Mouse (Mus musculus) layer of hippocampus, postnatal 25 days (tissue): ENCODE results near the gene C2cd2. TPM values are rescaled to one million over a fixed set of nuclear protein-coding genes. Genes with fewer than 3 reads are reported as not detected.
"Not testable (repeated sequence)": the region's sequence is repeated elsewhere in the genome, so short reads cannot be mapped to it uniquely, and the experiment has no call there.

Experiments used
- DNase-seq, 2 experiments: peaks; one replicate each; pipeline ENCODE4 v3.0.0; 2022; ENCODE audit warnings: mixed read lengths in 2 of 2, low spot score in 1 of 2; ENCODE audit errors: extremely low spot score in 1 of 2
- total RNA-seq, 2 experiments: library from RNA; stranded (reverse); gene quantifications; 2 replicates each; pipeline ENCODE4 v1.2.3; 2021

Gene C2cd2
- total RNA-seq = 10 to 100 TPM; 17.6 to 17.7 TPM

DNA sequence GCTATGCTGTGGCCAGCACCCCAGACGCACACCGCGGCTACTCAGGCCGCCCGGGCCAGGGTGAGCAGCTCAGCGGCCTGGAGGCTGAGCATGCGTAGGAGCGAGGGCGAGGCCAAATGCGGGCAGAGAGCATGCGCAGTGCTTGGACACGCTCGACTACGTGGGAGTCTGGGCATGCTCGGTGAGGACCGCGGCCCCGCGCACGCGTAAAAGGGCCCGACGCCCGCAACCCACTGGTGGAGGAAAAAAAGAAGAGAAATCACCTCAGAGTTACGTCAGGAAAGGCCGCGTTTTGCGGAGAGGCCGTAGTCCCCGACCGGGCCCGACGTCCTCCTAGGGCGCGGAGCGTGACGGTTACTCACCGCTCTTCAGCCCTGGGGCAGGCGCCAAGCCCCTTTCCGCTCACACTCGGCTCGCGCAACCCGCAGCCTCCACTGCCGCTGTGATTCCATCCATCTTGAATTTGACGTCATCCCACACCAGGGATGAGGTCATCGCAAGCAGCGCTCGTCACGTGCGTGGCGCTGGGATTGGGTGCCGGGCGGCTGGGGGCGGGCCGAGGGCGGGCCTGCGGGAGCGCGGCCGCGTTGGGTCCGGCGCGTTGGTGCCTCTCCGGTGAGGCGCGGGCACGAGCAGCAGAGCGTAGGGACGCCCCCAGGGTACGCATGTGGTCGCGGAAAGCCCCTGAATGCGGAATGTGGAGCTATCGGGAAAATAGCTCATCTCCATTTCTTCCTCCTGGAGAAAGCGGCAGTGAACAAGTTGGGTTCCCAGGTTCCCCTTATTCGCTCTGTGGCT lies at the start of gene C2cd2, which contains the start of gene Zbtb21:
Gene C2cd2, minus strand, starts transcription at position 448 of the 798 bp plus-strand sequence.
Gene Zbtb21, minus strand, starts transcription at position 472 of the 798 bp plus-strand sequence.
- DNase-seq = peak; percentile 93 to 97

DNA sequence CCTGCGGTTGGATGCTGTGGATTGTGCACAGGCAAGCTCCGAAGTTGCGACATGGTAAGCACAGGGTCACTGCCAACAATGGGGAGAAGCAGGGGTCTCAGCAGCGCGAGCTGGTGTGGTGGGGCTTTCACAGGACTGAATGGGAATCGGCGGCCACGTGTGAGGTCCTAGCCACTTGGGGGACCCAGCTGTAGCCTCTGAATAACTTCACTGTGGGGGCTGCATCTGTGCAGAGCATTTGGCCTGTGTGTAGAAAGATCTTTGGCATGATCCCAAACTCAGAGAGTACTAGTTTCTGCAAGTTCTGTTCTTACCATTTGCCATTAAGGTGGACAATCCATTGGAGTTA lies 35.0 kb upstream of the C2cd2 start:
- not testable (repeated sequence) for DNase-seq

DNA sequence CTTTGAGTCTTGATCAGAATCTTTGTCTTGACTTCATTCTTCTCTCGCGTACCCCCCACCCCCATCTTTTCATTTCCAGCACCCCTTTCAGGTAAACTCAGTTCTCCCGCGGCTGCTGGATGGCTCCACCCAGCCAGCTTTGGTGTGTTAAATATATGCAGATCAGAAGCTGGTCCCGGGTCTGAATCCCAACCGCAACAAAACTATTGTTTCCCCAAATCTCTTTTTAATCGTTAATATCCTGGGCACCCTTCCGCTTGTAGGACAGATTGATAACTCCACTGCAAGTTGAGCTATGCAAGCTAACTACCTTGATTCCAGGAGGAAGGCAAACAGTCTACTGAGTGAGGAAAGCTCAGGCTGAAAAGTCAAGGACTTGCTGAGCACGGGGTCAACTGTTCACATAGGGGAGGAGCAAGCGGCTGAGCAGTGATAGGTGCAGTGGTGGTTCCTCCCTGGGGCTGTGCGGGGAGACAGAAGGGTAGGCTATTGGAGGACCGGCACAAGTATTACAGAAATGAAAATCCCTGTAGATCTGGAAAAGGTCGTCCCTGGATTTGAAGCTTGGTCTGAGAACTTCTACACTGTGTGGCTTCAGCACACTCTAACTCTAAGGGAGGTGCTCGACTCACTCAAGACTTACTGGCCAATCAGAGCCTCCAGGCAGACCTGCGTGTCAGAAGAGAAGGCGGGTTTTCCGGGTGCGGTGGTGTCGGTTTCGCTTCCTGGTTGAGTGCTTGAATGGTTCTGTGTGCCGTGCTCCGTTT lies 34.4 kb upstream of the C2cd2 start, which contains the start of gene B230307C23Rik:
Gene B230307C23Rik, plus strand, starts transcription at position 700 of the 767 bp plus-strand sequence.
- peak; percentile 62 to 66 for DNase-seq

DNA sequence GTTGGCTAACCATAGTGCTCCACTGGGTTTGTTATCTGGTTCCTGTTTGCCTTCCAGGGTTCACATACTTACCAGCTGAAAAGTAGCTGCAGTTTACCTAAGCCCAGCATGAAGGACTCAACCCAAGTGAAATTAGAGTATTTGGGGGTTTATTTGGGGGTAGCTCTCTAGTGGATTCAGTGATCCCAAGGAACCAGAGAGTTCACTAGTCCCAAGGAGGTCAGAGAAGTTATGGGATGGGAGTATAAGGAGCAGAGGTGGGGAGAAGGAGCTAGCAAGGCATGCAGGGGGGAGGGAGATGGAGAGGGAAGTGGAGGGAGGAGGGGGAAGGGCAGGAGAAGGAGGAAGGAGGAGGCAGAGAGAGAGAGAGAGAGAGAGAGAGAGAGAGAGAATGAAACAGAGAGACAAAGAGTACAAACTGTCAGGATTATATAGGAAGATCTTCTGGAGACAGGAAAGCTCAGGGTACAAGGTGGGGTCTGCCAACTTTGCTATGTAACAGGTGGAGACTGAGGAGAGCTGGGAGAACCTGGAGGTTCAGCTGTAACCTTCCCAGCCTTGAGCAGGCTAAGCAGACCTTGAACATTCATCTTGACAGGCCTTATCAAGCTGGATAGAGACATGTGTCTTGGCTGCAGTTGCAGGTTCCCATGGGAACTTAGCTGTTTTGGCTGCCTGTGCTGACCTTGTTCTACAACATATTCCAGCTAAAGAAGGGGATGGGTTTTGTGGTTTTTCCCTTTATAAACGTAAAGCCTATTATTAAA lies 33.6 kb upstream of the C2cd2 start:
- no peak for DNase-seq

DNA sequence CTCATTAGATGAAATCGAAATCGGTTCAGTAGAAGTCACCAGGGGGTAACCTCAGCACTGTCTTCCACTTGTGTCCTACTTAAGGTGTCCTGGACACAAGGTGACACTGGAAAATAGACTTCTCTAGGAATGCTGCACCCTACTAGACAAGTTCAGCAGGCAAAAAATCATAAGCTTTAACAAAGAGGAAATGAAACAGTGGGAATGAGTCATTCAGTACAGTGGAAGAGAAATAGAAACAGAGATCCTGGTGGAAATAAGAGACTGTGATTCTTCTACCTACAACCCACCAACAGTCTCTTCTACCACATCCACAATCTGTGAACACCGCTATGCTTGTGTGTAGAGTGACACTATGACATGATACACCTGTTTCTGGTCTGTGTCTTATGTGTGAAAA lies 30.1 kb upstream of the C2cd2 start:
- DNase-seq = not testable (repeated sequence)

DNA sequence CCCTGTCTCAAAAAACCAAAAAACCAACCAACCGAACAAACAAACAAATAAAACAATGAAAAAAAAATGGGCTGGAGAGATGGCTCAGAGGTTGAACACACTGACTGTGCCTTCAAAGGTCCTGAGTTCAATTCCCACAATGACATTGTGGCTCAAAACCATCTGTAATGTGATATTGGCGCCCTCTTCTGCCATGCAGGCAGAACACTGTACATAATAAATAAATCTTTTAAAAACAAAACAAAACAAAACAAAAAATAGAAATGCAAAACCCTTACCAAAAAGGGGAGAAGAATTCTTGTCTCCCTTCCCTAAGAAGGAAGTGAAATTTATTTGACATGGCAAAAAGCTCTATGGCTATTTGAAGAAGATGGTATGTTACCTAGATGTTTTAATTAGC lies 29.1 kb upstream of the C2cd2 start:
- DNase-seq = no peak

DNA sequence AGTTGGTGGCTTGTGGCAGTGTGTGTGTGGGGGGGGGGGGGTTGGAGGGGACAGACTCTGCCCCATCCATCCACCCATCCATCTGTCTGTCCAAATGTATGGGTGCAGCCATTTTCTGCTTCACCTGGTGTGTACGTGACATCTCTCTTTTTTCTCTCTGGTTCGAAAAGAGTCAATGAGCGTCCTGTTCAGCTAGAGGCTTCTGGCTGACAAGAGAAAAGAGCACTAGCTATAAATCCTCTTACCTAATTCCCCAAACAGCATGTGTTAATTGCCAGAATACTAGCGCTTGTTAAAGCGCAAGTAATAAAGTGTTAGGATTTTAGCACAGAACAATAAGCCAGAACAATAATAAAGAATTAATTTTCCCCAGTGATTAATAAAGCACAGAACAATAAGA lies 22.2 kb upstream of the C2cd2 start:
- DNase-seq = no peak

DNA sequence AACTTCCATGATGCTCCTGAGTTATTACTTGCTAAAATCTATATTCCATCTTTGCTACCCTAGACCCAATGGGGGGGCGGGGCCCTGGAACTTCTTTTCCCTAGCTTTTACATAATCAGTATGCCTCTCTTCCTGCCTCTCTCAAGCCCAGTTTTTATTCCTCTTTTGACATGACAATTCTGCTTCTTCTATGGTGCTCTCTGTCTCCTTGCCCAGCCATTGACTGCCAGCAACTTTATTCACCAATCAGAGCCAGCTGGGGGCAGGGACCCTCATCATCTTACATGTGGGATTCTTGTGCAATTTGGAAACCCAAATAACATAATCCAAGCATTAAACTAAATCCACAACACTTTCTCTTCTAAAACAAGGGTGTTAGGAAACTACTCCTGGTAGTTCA lies 19.0 kb upstream of the C2cd2 start:
- DNase-seq = no peak

DNA sequence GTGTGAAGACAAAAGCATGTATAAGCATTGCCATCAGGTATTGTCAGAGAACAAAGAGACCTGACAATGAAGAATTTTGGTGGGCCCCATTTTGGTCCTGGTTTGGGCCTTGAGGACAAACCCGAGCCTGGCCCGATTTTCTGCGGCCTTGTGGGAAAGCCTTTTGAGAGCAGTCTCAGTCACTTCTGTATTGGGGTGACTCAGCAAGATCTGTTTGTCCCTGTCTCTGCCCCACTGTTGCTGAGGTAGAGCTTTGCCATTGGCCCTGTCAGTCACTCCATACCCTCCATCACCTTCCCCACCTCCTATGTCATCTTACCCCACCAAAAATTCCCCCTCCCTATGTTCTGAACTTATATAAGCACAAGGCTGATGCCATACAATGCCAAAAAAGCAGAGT lies 15.3 kb upstream of the C2cd2 start:
- no peak for DNase-seq

DNA sequence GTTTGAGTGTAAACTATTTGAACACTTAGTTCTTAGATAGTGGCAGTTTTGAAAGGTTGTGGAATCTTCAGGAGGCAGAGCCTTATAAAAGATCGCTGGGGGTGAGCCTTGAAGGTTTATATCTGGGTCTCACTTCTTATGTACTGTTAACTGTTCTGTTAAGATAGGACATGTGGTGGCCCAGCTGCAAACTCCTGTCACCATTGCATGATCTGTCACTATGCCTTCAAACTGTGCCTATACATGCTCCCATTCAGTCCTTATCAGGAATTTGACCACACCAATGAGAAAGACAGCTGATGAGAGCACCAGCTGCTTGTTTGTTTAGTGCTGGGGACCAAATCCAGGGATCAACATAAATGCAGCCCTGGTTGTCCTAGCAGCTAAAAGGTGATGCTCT lies 14.9 kb upstream of the C2cd2 start:
- DNase-seq = no peak

DNA sequence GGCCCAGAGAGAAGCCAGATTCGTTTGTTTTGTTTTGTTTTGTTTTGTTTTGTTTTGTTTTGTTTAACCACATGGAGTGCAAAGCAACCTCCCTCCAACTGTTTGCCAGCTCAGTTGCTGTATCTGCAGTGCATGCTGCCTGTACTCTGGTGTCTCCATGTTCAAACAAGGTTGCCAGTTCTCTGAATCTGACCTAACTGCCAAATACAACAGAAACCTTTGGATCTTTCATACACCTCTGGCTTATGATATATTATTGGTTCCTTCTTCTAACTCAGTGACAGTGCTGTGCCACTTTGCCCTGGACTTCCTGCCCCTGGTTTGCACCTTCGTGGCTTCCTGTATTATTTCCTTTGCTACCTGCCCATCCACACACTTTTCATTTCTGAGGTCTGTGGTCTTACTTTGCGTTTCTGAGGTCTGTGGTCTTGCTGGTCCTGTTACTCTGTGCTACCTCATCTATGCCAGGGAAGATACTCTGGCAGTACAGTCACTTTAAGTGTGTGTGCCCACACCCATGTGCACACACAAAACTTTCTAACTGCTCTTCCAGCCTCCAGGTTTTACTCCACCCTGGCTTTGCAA lies 1.6 kb upstream of the C2cd2 start:
- DNase-seq = no peak

DNA sequence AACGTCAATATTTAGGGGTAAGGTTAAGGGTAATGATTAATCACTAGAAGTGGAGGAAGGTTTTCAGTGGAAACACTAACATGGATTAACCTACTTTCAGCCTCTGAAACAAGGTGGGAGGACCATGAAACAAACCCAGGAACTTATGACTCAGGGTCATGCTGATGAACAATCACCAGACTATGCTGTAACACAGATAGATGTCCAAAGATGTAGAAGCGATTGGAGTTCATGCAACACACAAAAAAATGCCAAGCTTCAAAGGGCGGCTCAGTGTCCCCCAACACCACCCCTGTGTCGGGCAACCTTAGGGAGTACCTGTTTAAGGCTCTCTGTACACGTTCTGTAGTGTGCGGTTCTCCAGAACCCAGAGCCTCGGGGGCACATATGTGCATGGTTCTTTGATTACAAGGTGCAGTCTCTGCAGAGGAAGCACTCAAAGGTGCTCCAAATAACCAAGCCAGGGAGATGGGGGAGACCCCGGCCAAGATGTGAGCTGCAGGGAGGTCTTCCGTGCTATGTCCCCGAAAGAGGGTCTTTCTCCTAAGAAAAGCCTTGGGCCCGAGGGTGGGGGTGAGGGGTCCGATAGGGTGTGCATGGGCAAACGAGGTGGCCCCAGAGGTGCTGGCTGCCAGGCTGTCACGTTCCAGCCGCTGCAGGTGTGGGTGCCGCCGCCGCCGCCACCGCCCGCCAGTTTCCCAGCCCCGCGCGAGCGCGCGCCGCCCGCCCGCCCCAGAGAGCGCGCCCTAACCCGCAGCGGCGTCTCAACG lies 832 bp downstream of the C2cd2 start:
- peak in 1 of 2 experiments; percentile 11 for DNase-seq

DNA sequence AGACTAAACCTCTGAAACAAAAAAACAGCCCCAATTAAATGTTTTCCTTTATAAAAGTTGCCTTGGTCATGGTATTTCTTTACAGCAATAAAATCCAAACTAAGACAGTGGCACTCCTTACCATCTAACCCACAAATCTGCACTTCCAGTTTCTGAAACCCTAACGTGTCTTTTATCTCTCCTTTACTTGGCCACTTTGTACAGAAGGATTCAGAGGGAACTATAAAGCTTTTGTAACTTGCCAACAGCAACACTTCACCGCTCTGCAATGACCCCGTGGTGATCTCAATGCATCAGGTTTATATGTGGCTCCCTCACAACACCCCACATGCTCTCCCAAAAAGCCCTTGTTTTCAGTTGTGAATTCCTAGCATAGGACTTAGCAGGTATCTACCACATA lies 2.0 kb downstream of the C2cd2 start:
- no peak for DNase-seq

DNA sequence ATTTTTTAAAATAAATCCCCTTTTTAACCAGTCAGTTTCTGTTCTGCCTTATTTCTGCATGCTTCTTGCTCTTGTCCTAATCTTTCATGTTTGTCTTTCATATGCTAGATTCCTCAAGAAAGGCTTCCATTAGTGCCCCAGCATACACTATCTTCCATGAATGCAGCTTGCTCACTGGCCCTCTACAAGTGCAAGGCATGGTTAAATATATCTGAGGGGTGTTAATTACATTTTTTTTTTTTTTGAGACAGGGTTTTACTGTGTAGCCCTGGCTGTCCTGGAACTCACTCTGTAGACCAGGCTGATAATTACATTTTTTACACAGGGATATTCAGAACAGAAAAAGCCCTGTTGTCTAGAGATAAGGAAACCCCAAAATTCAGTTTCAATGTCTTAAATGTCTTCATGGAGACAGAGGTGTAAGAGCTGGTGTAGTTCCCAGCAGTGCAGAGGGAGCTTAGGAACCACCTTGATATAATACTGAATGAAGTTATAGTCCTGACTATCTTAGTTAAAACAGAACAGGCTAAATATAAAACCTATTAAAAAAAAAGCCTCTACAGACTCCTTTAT lies 3.9 kb downstream of the C2cd2 start:
- DNase-seq = no peak

DNA sequence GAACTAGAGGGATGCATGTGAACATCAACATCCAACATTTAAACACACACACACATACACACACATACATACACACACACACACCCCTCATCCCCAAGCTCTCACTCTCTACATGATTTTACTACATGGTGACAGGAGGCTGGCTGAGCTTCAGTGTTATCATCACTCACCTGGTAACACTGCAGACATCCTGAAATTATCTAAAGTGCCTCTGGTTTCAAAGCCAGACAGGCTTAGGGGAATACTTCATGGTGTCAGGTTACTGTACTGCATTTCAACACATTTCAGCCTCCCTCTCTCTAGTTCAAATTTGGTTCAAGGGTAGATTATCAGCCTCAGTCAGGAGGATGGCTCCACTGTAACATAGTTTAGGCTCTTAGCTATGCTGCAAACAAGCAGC lies 4.8 kb downstream of the C2cd2 start:
- no peak for DNase-seq

DNA sequence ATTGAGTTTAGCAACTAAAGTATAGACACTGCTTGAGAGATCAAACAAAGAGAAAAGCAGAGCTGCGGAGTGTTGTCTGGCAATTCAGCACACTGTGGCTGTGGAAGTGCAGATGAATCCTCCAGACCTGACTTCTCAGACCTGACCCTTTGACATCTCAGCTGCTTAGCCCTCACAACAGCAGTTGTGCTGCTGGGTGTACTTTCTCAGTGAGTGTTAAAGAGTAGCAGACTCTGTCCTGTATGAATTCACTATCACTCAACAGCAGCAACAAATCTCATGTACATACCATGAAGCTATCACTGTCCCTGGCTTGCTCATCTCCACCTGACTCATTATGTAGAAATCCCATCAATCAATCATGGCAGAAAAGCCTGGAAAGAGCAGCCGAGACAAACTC lies 6.4 kb downstream of the C2cd2 start:
- no peak for DNase-seq

DNA sequence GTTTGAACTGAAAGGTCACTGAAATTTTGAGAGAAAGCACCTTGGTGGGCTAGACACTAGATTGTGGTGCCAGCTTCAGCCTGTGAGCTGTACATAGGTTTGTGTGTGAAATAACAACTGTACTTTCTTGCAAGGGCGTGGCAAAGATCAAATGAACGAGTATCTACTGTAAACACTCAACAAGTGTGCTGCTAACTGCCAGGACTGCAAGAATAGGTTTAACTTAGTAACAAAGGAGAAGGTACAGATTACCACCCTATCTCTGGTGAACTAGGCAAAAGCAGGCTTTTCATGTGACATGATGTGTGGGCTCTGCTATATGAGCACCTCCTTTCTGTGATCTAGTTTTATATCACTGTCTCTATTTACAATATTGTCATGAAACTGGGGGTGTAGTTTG lies 9.1 kb downstream of the C2cd2 start:
- DNase-seq = no peak

DNA sequence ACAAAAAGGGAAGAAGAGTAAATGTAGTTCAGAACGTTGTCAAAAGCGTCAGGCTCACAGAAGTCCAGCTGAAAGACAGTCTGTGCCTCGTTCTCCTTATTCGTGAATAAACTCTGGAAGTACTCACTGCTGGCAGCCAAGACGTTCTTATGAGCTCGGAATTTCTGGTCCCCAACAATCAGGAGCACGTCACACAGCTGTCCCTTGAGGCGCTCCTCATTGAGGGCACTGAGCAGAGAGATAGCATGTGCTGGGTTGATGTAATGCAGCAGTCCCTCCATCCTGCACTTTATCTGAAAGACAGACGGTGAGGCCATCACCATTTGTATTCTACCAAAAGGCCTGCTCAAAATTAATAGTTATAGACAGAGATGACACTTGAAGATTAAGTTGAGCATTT lies 9.6 kb downstream of the C2cd2 start:
- DNase-seq = no peak

DNA sequence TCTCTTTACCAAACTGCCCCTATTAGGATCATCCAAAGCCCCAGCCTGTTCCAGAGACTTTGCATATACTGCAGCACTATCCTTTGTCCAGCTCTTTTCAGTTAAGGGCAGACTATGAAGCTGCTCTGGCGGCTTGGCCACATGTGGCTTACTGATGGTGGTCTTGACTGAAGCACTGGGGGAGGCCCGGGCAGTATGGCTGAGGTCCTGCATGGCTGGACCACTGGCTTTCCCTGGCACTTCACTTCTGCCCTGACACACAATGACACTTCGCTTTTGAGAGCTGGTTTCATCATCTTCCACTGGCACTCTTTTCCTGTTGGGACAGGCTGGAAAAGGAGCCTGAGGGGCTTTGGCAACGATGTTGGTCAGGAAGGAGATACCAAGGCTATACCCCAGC lies 10.0 kb downstream of the C2cd2 start:
- no peak for DNase-seq

DNA sequence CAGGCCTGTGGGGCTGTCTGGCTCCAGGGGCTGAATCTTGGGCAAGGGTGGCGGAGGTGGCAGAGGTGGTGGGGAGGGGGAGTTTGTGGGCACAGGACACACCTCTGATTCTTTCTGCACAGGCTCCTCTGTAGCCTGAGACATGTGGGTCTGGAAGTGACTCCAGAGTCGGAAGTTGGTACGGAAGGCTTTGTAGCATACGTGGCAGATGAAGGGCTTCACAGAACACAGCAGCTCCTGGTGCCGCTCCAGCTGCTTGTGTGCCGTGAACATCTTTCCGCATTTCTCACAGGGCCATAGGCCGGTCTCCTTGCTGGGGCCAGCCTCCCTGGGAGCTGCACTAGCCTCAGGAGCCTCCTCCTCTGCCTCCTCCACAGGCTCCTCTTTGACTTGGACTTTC lies 12.3 kb downstream of the C2cd2 start:
- no peak for DNase-seq
